Mouse (Mus musculus) myocyte (in vitro differentiated cells): ENCODE data around the gene Atp6v0e. TPM values are rescaled to one million over a fixed set of nuclear protein-coding genes. Genes with fewer than 3 reads are reported as not detected.

Source experiments
- H3K27me3 ChIP-seq: one replicate; pipeline ENCODE4 v1.6.1; 2011; ENCODE audit not compliant: control insufficient read depth, insufficient read depth, insufficient read length
- H3K36me3 ChIP-seq: one replicate; pipeline ENCODE4 v1.6.1; 2011; ENCODE audit not compliant: control insufficient read depth, insufficient read depth
- H3K4me2 ChIP-seq: one replicate; pipeline ENCODE4 v1.6.1; 2011; ENCODE audit warnings: low read depth, control low read depth
- H3K4me3 ChIP-seq: one replicate; pipeline ENCODE4 v1.5.1; 2011; ENCODE audit warnings: mild to moderate bottlenecking, control low read depth, moderate library complexity
- H3K79me2 ChIP-seq: one replicate; pipeline ENCODE4 v1.6.1; 2011; ENCODE audit not compliant: control insufficient read depth, insufficient read depth
- H3ac ChIP-seq: one replicate; pipeline ENCODE4 v1.6.1; 2011; ENCODE audit not compliant: control insufficient read depth, insufficient read length
- CEBPB ChIP-seq: IDR thresholded peaks from 2 replicates; pipeline ENCODE4 v1.6.1; 2011; ENCODE audit warnings: mild to moderate bottlenecking, moderate library complexity; ENCODE audit not compliant: poor library complexity, insufficient read depth, severe bottlenecking
- E2F4 ChIP-seq: IDR thresholded peaks from one replicate; pipeline ENCODE4 v1.6.1; 2011; ENCODE audit warnings: mild to moderate bottlenecking, control low read depth, moderate library complexity; ENCODE audit not compliant: insufficient read depth
- MAX ChIP-seq: IDR thresholded peaks from one replicate; pipeline ENCODE4 v1.6.1; 2011; ENCODE audit warnings: low read depth, mild to moderate bottlenecking, control low read depth
- MYOD1 ChIP-seq, 3 experiments: IDR thresholded peaks; one replicate each; pipeline ENCODE4 v1.6.1; 2011; ENCODE audit warnings: control low read depth in 2 of 3, low read depth in 2 of 3, mild to moderate bottlenecking in 2 of 3, moderate library complexity in 1 of 3; ENCODE audit not compliant: insufficient read length in 2 of 3, control insufficient read depth in 1 of 3
- MYOG ChIP-seq, 3 experiments: IDR thresholded peaks; one replicate each; pipeline ENCODE4 v1.6.1; 2011; ENCODE audit warnings: control low read depth in 2 of 3, low read depth in 2 of 3, mild to moderate bottlenecking in 2 of 3; ENCODE audit not compliant: insufficient read length in 2 of 3, control insufficient read depth in 1 of 3, insufficient read depth in 1 of 3
- POLR2A ChIP-seq: IDR thresholded peaks from one replicate; pipeline ENCODE4 v1.6.1; 2011; ENCODE audit warnings: low read depth, mild to moderate bottlenecking, control low read depth, moderate library complexity; ENCODE audit not compliant: insufficient read length
- POLR2AphosphoS2 ChIP-seq: IDR thresholded peaks from one replicate; pipeline ENCODE4 v1.6.1; 2011; ENCODE audit warnings: low read depth, control low read depth; ENCODE audit not compliant: insufficient read length
- REST ChIP-seq: IDR thresholded peaks from one replicate; pipeline ENCODE4 v1.6.1; 2011; ENCODE audit warnings: mild to moderate bottlenecking, control low read depth, moderate library complexity; ENCODE audit not compliant: insufficient read depth, insufficient read length
- SRF ChIP-seq: IDR thresholded peaks from one replicate; pipeline ENCODE4 v1.6.1; 2011; ENCODE audit warnings: low read depth; ENCODE audit not compliant: control insufficient read depth, insufficient read length
- TCF12 ChIP-seq: IDR thresholded peaks from one replicate; pipeline ENCODE4 v1.6.1; 2011; ENCODE audit warnings: mild to moderate bottlenecking, control low read depth; ENCODE audit not compliant: poor library complexity, insufficient read depth, severe bottlenecking
- TCF3 ChIP-seq: IDR thresholded peaks from one replicate; pipeline ENCODE4 v1.6.1; 2011; ENCODE audit warnings: low read depth, control low read depth; ENCODE audit not compliant: insufficient read length
- USF1 ChIP-seq: IDR thresholded peaks from one replicate; pipeline ENCODE4 v1.6.1; 2011; ENCODE audit warnings: low read depth, mild to moderate bottlenecking, control low read depth, moderate library complexity
- polyA plus RNA-seq: library from polyadenylated mRNA; unstranded; fragments of >200 nt; fragmentation: generic; extraction: Trizol; gene quantifications from one replicate; pipeline ENCODE4 v1.2.1, GENCODE M21; 2012; ENCODE audit warnings: missing spikeins

The Atp6v0e gene
- polyA plus RNA-seq, 1 experiment: 211 TPM

DNA sequence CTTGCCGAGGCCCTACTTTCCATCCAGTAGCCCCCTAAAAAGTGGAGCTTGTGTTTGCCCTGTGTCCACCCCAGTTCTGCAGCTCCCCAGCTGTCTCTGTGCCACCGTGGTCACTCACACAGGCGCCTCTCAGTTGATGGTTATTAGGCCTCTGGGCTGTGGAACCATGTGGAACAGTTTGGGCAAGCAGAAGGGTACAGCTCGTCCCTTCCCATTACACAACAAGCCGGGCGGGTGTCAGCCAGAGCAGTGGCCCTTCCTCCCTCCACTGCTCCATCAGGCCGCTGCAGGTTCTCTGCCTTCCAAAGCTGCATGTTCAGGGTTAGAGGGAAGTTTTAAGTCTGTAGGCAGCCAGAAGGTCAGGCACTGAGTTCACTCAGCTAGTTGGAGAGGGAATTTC is 28.1 kb downstream of the Atp6v0e start:
- Histone ChIP-seq H3ac (no peak overlapping the region), H3K4me2 (no peak overlapping the region), H3K4me3 (no peak overlapping the region), H3K27me3 (no peaks in the 10 kb centered on the region), H3K36me3 (no peaks in the 10 kb centered on the region), H3K79me2 (peaks cover 10% of the 10 kb centered on the region)
- TF ChIP-seq SRF (no peak), POLR2A (no peak), E2F4 (no peak), MAX (no peak), TCF12 (no peak), CEBPB (no peak), USF1 (no peak), MYOD1 (IDR thresholded peaks at IDR 0.05; ENCODE audit: control insufficient read depth in 1 of 3, insufficient read length in 2 of 3, low read depth in 2 of 3) (no peak), REST (no peak), POLR2AphosphoS2 (no peak), MYOG (IDR thresholded peaks at IDR 0.05; ENCODE audit: control insufficient read depth in 1 of 3, insufficient read depth in 1 of 3, insufficient read length in 2 of 3, low read depth in 2 of 3) (no peak), TCF3 (no peak)

DNA sequence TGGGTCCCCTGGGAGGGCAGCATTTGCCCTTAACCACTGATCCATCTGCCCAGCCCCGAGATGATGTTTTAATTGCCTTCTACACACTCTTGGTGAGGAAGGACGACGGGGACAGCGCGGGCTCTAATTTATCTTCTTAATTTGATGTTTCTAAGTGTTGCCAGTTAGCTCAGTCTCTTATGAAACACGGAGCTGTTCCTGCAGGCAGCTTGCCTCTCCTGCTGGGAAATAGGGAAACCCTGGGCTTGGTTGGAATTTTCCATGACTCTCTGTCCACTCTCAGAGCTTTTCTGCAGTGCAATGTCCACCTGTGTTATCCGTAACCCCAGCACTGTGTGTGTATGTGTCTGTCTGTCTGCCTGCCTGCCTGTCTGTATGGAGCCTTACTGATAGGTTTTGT is 30.4 kb downstream of the Atp6v0e start:
- Histone ChIP-seq H3K36me3 (peaks cover 3% of the 10 kb centered on the region), H3K4me2 (no peak overlapping the region), H3K4me3 (no peak overlapping the region), H3K27me3 (no peaks in the 10 kb centered on the region), H3ac (no peak overlapping the region), H3K79me2 (peaks cover 5% of the 10 kb centered on the region)
- TF ChIP-seq TCF12: no peak
- TF ChIP-seq POLR2AphosphoS2: no peak
- TF ChIP-seq TCF3: no peak
- no peak for TF ChIP-seq MYOD1 (IDR thresholded peaks at IDR 0.05; ENCODE audit: control insufficient read depth in 1 of 3, insufficient read length in 2 of 3, low read depth in 2 of 3)
- no peak for TF ChIP-seq USF1
- no peak for TF ChIP-seq E2F4
- no peak for TF ChIP-seq POLR2A
- no peak for TF ChIP-seq MAX
- TF ChIP-seq MYOG (IDR thresholded peaks at IDR 0.05; ENCODE audit: control insufficient read depth in 1 of 3, insufficient read depth in 1 of 3, insufficient read length in 2 of 3, low read depth in 2 of 3): no peak
- TF ChIP-seq SRF: no peak
- no peak for TF ChIP-seq CEBPB
- no peak for TF ChIP-seq REST

DNA sequence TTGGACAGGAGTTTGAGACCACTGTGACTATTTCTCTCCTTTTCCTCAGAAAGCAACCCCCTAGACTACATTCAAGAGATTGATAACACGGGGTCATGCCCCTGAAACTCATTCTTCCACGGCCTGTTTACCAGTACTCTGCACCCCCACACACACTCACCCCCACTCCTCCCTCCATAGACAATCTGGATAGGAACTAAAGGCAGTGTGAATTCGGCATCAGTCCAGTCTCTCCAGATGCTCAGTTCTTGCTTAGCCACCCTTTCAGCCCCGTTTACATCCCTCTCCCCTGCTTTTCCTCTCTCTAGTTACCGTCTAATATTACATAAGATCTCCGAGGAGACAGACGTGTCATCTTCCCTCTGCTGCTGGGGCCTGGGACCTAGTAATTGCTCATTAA is 31.1 kb downstream of the Atp6v0e start:
- H3K27me3 ChIP-seq: no peaks in the 10 kb centered on the region
- H3K4me3 ChIP-seq: no peak overlapping the region
- H3K36me3 ChIP-seq: peaks cover 5% of the 10 kb centered on the region
- H3ac ChIP-seq: no peak overlapping the region
- TF ChIP-seq USF1: no peak
- TF ChIP-seq TCF12: no peak
- TF ChIP-seq POLR2A: no peak
- no peak for TF ChIP-seq POLR2AphosphoS2
- TF ChIP-seq TCF3: no peak
- TF ChIP-seq E2F4: no peak
- no peak for TF ChIP-seq REST
- TF ChIP-seq MAX: no peak
- no peak for TF ChIP-seq SRF
- no peak for TF ChIP-seq CEBPB
- TF ChIP-seq MYOD1 (IDR thresholded peaks at IDR 0.05; ENCODE audit: control insufficient read depth in 1 of 3, insufficient read length in 2 of 3, low read depth in 2 of 3): no peak
- no peak for TF ChIP-seq MYOG (IDR thresholded peaks at IDR 0.05; ENCODE audit: control insufficient read depth in 1 of 3, insufficient read depth in 1 of 3, insufficient read length in 2 of 3, low read depth in 2 of 3)
- H3K4me2 ChIP-seq: no peak overlapping the region
- H3K79me2 ChIP-seq: peaks cover 5% of the 10 kb centered on the region

DNA sequence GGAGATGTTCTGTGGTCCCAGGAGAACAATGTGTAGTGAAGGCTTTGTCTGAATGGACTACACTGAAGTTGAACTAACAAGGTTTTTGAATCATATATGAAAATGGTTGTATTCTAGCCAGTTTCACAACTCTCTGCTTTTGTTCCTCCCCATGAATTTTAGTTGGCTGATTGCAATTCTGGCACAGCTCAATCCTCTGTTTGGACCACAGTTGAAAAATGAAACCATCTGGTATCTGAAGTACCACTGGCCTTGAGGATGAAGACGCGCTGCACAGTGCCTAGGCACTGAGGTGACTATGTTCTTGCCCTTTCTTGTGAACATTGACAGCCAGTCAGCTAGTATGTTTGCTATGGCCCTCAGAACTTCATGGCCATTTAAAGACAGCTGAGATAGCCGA is 32.2 kb downstream of the Atp6v0e start:
- H3K27me3 ChIP-seq: no peaks in the 10 kb centered on the region
- no peak overlapping the region for H3ac ChIP-seq
- no peak overlapping the region for H3K4me3 ChIP-seq
- TF ChIP-seq TCF12: no peak
- no peak for TF ChIP-seq MYOG (IDR thresholded peaks at IDR 0.05; ENCODE audit: control insufficient read depth in 1 of 3, insufficient read depth in 1 of 3, insufficient read length in 2 of 3, low read depth in 2 of 3)
- TF ChIP-seq SRF: no peak
- TF ChIP-seq CEBPB: no peak
- no peak for TF ChIP-seq MYOD1 (IDR thresholded peaks at IDR 0.05; ENCODE audit: control insufficient read depth in 1 of 3, insufficient read length in 2 of 3, low read depth in 2 of 3)
- no peak overlapping the region for H3K4me2 ChIP-seq
- H3K36me3 ChIP-seq: peaks cover 6% of the 10 kb centered on the region
- peaks cover 5% of the 10 kb centered on the region for H3K79me2 ChIP-seq

DNA sequence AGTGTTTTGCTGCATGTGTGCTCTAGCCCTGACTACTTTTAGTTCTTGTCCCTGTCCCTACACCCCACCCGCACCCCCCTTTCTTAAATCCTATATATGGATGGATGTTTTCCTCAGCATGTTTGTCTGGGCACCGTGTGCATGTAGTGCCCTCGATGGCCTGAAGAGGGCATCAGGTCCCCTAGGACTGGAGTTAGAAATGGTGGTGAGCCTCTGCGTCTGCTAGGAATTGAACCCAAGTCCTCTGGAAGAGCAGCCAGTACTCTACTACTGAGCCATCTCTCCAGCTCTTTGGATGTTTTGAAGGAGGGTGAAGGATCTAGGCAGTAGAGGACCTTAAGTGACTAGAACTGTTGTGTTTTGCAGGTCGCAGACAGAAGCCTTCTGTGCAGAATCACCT is 35.8 kb downstream of the Atp6v0e start:
- H3K4me2 ChIP-seq: no peak overlapping the region
- H3K36me3 ChIP-seq: peaks cover 6% of the 10 kb centered on the region
- H3K27me3 ChIP-seq: no peaks in the 10 kb centered on the region
- no peak overlapping the region for H3ac ChIP-seq
- TF ChIP-seq POLR2AphosphoS2 (no peak), MYOD1 (IDR thresholded peaks at IDR 0.05; ENCODE audit: control insufficient read depth in 1 of 3, insufficient read length in 2 of 3, low read depth in 2 of 3) (no peak), MYOG (IDR thresholded peaks at IDR 0.05; ENCODE audit: control insufficient read depth in 1 of 3, insufficient read depth in 1 of 3, insufficient read length in 2 of 3, low read depth in 2 of 3) (no peak), REST (no peak), TCF12 (no peak)
- no peaks in the 10 kb centered on the region for H3K79me2 ChIP-seq
- no peak overlapping the region for H3K4me3 ChIP-seq
